Mouse (Mus musculus) MEL (cell line): ENCODE measurements around the gene Ggnbp2. TPM values are rescaled to one million over a fixed set of nuclear protein-coding genes. Genes with fewer than 3 reads are reported as not detected.

ENCODE experiments used
- DNase-seq: peaks from one replicate; pipeline ENCODE4 v3.0.0; 2011; ENCODE audit warnings: low read depth, low spot score
- H3K27ac ChIP-seq: 2 replicates; pipeline ENCODE4 v1.5.1; 2012; ENCODE audit warnings: low read depth, mild to moderate bottlenecking, control low read depth, low read length, moderate library complexity; ENCODE audit not compliant: control insufficient read depth
- H3K27me3 ChIP-seq, 2 experiments: fragments of 150-350 bp in 1 of 2; sonication (generic) in 1 of 2; 2 replicates each; pipeline ENCODE4 v1.6.1; 2012; ENCODE audit warnings: low read length in 2 of 2, mild to moderate bottlenecking in 2 of 2, improper control_type of control experiment in 1 of 2, moderate library complexity in 1 of 2; ENCODE audit not compliant: insufficient read depth in 2 of 2, control insufficient read depth in 1 of 2
- H3K36me3 ChIP-seq, 2 experiments: 2 replicates each; pipeline ENCODE4 v1.6.1; 2012 to 2014; ENCODE audit warnings: low read length in 2 of 2, improper control_type of control experiment in 1 of 2, inconsistent platforms in 1 of 2, mild to moderate bottlenecking in 1 of 2; ENCODE audit not compliant: insufficient read depth in 2 of 2, control insufficient read depth in 1 of 2
- H3K4me1 ChIP-seq, 2 experiments: fragments of 150-350 bp in 1 of 2; sonication (generic) in 1 of 2; 2 replicates each; pipeline ENCODE4 v1.6.1; 2012; ENCODE audit warnings: low read length in 2 of 2, improper control_type of control experiment in 1 of 2, mild to moderate bottlenecking in 1 of 2; ENCODE audit not compliant: insufficient read depth in 2 of 2, control insufficient read depth in 1 of 2
- H3K4me3 ChIP-seq, 2 experiments: fragments of 150-350 bp in 1 of 2; sonication (generic) in 1 of 2; 2 replicates each; pipeline ENCODE4 v1.5.1; 2012; ENCODE audit warnings: low read depth in 2 of 2, low read length in 2 of 2, mild to moderate bottlenecking in 2 of 2, moderate library complexity in 2 of 2, control low read depth in 1 of 2, improper control_type of control experiment in 1 of 2; ENCODE audit not compliant: control insufficient read depth in 1 of 2, insufficient read depth in 1 of 2
- H3K79me2 ChIP-seq: 2 replicates; pipeline ENCODE4 v1.6.1; 2012; ENCODE audit warnings: mild to moderate bottlenecking, low read length, moderate library complexity; ENCODE audit not compliant: control insufficient read depth, poor library complexity, insufficient read depth
- H3K9ac ChIP-seq: 2 replicates; pipeline ENCODE4 v1.6.1; 2012; ENCODE audit warnings: low read depth, mild to moderate bottlenecking, control low read depth, low read length, moderate library complexity; ENCODE audit not compliant: control insufficient read depth, poor library complexity, severe bottlenecking
- H3K9me3 ChIP-seq: fragments of 150-350 bp; sonication (generic); replicated peaks from 2 replicates; pipeline ENCODE4 v1.6.1; 2012; ENCODE audit warnings: mild to moderate bottlenecking, low read length, improper control_type of control experiment, moderate library complexity; ENCODE audit not compliant: insufficient read depth
- CHD2 ChIP-seq: IDR thresholded peaks from 2 replicates; pipeline ENCODE4 v1.6.1; 2011; ENCODE audit warnings: low read length, improper control_type of control experiment
- CTCF ChIP-seq, 3 experiments: IDR thresholded peaks in 2 of 3; conservative IDR thresholded peaks in 1 of 3; 2 replicates each; pipeline ENCODE4 v1.5.1; 2011 to 2012; ENCODE audit warnings: low read length in 3 of 3, low read depth in 2 of 3, mild to moderate bottlenecking in 2 of 3, improper control_type of control experiment in 1 of 3, inconsistent platforms in 1 of 3, mixed read lengths in 1 of 3, moderate library complexity in 1 of 3; ENCODE audit not compliant: control insufficient read depth in 1 of 3, insufficient read depth in 1 of 3, poor library complexity in 1 of 3, severe bottlenecking in 1 of 3
- E2F4 ChIP-seq: IDR thresholded peaks from 2 replicates; pipeline ENCODE4 v1.6.1; 2011; ENCODE audit warnings: low read depth, low read length, improper control_type of control experiment, borderline replicate concordance
- ELF1 ChIP-seq: IDR thresholded peaks from 2 replicates; pipeline ENCODE4 v1.6.1; 2014; ENCODE audit warnings: low read depth, mild to moderate bottlenecking, inconsistent platforms, low read length, improper control_type of control experiment, moderate library complexity
- ETS1 ChIP-seq: IDR thresholded peaks from 2 replicates; pipeline ENCODE4 v1.6.1; 2012; ENCODE audit warnings: low read depth, mild to moderate bottlenecking, inconsistent platforms, low read length, improper control_type of control experiment, moderate library complexity
- GABPA ChIP-seq: IDR thresholded peaks from 2 replicates; pipeline ENCODE4 v1.6.1; 2012; ENCODE audit warnings: low read depth, mild to moderate bottlenecking, inconsistent platforms, low read length, improper control_type of control experiment, moderate library complexity
- GATA1 ChIP-seq: IDR thresholded peaks from 2 replicates; pipeline ENCODE4 v1.6.1; 2011; ENCODE audit warnings: low read depth, low read length, improper control_type of control experiment
- HCFC1 ChIP-seq: IDR thresholded peaks from 2 replicates; pipeline ENCODE4 v1.6.1; 2012; ENCODE audit warnings: low read depth, mild to moderate bottlenecking, inconsistent platforms, low read length, improper control_type of control experiment, moderate library complexity
- JUND ChIP-seq: IDR thresholded peaks from 2 replicates; pipeline ENCODE4 v1.6.1; 2011; ENCODE audit warnings: low read depth, mild to moderate bottlenecking, improper control_type of control experiment, low read length
- MAFK ChIP-seq: IDR thresholded peaks from 2 replicates; pipeline ENCODE4 v1.6.1; 2011; ENCODE audit warnings: low read depth, mild to moderate bottlenecking, low read length, improper control_type of control experiment, borderline replicate concordance
- MAZ ChIP-seq: IDR thresholded peaks from 2 replicates; pipeline ENCODE4 v1.6.1; 2012; ENCODE audit warnings: low read depth, mild to moderate bottlenecking, inconsistent platforms, low read length, improper control_type of control experiment
- MEF2A ChIP-seq: IDR thresholded peaks from 2 replicates; pipeline ENCODE4 v1.6.1; 2014; ENCODE audit warnings: low read depth, mild to moderate bottlenecking, inconsistent platforms, low read length, improper control_type of control experiment; ENCODE audit not compliant: poor library complexity, insufficient replicate concordance, severe bottlenecking; ENCODE audit errors: extremely low read depth
- MXI1 ChIP-seq: IDR thresholded peaks from 2 replicates; pipeline ENCODE4 v1.6.1; 2011; ENCODE audit warnings: mild to moderate bottlenecking, low read depth, low read length, improper control_type of control experiment
- MYB ChIP-seq: IDR thresholded peaks from 2 replicates; pipeline ENCODE4 v1.6.1; 2011; ENCODE audit warnings: mild to moderate bottlenecking, low read depth, low read length, improper control_type of control experiment
- MYC ChIP-seq: IDR thresholded peaks from 2 replicates; pipeline ENCODE4 v1.6.1; 2011; ENCODE audit warnings: low read depth, mild to moderate bottlenecking, low read length, improper control_type of control experiment, moderate library complexity
- NELFE ChIP-seq: IDR thresholded peaks from 2 replicates; pipeline ENCODE4 v1.6.1; 2011; ENCODE audit warnings: low read depth, low read length, improper control_type of control experiment
- POLR2A ChIP-seq, 2 experiments: IDR thresholded peaks; 2 replicates each; pipeline ENCODE4 v1.6.1; 2011 to 2012; ENCODE audit warnings: low read length in 2 of 2, mild to moderate bottlenecking in 2 of 2, control low read depth in 1 of 2, improper control_type of control experiment in 1 of 2, low read depth in 1 of 2, moderate library complexity in 1 of 2; ENCODE audit not compliant: control insufficient read depth in 1 of 2, insufficient read depth in 1 of 2, poor library complexity in 1 of 2
- POLR2AphosphoS2 ChIP-seq: IDR thresholded peaks from 2 replicates; pipeline ENCODE4 v1.6.1; 2011; ENCODE audit warnings: low read length, improper control_type of control experiment
- POLR2AphosphoS5 ChIP-seq: IDR thresholded peaks from 2 replicates; pipeline ENCODE4 v1.6.1; 2012; ENCODE audit warnings: low read depth, borderline replicate concordance, mild to moderate bottlenecking, inconsistent platforms, low read length, moderate library complexity, mixed read lengths
- RAD21 ChIP-seq: IDR thresholded peaks from 2 replicates; pipeline ENCODE4 v1.6.1; 2011; ENCODE audit warnings: mild to moderate bottlenecking, low read depth, low read length, improper control_type of control experiment
- SIN3A ChIP-seq: IDR thresholded peaks from 2 replicates; pipeline ENCODE4 v1.6.1; 2012; ENCODE audit warnings: low read length, improper control_type of control experiment, inconsistent platforms
- SMC3 ChIP-seq: IDR thresholded peaks from 2 replicates; pipeline ENCODE4 v1.6.1; 2011; ENCODE audit warnings: low read depth, low read length, improper control_type of control experiment
- TAL1 ChIP-seq: IDR thresholded peaks from 2 replicates; pipeline ENCODE4 v1.6.1; 2012; ENCODE audit warnings: mild to moderate bottlenecking, inconsistent platforms, low read length, moderate library complexity, mixed read lengths
- TBP ChIP-seq: IDR thresholded peaks from 2 replicates; pipeline ENCODE4 v1.8.0; 2011; ENCODE audit warnings: low read depth, low read length, improper control_type of control experiment
- TCF12 ChIP-seq: IDR thresholded peaks from 2 replicates; pipeline ENCODE4 v1.6.1; 2014; ENCODE audit warnings: low read depth, mild to moderate bottlenecking, inconsistent platforms, low read length, improper control_type of control experiment, moderate library complexity
- UBTF ChIP-seq: IDR thresholded peaks from 2 replicates; pipeline ENCODE4 v1.6.1; 2012; ENCODE audit warnings: low read depth, mild to moderate bottlenecking, inconsistent platforms, low read length, improper control_type of control experiment, moderate library complexity, borderline replicate concordance; ENCODE audit not compliant: insufficient read depth
- USF1 ChIP-seq: IDR thresholded peaks from 2 replicates; pipeline ENCODE4 v1.6.1; 2014; ENCODE audit warnings: low read depth, mild to moderate bottlenecking, inconsistent platforms, low read length, improper control_type of control experiment, moderate library complexity
- ZNF384 ChIP-seq: IDR thresholded peaks from 2 replicates; pipeline ENCODE4 v1.6.1; 2012; ENCODE audit warnings: low read depth, mild to moderate bottlenecking, inconsistent platforms, low read length, improper control_type of control experiment
- polyA plus RNA-seq, 2 experiments: library from polyadenylated mRNA; stranded (reverse) in 1 of 2; unstranded in 1 of 2; fragments of >175 nt in 1 of 2; fragments of >200 nt in 1 of 2; gene quantifications; 2 replicates each; pipeline versions ENCODE4 v1.2.1 to v1.2.4; 2012; ENCODE audit warnings: low replicate concordance in 2 of 2, low read depth in 1 of 2; ENCODE audit not compliant: insufficient read length in 2 of 2, insufficient read depth in 1 of 2, missing spikeins in 1 of 2
- total RNA-seq: library from RNA; depleted of rRNA; stranded (reverse); fragments of 300-350 nt; gene quantifications from 2 replicates; pipeline ENCODE4 v1.2.3, GENCODE M21; 2012

Gene Ggnbp2
- total and polyA plus RNA-seq, 3 experiments: 55.4 to 89.6 (median 83.0) TPM

GRCm38 (mm10) chr11:84818085-84818960, 52.3 kb downstream of the Ggnbp2 start (continued):
- peak; percentile 84 to 94 (median 88) for TF ChIP-seq CTCF (IDR thresholded peaks at IDR 0.05 in 2 of 3, conservative IDR thresholded peaks at IDR 0.05 in 1 of 3; ENCODE audit: control insufficient read depth in 1 of 3, insufficient read depth in 1 of 3, low read depth in 2 of 3, low read length in 3 of 3, poor library complexity in 1 of 3, severe bottlenecking in 1 of 3)
- no peak for TF ChIP-seq GABPA
- peak; percentile 21; the same call in 1 of the 2 replicates for TF ChIP-seq ETS1
- peak; percentile 88 for TF ChIP-seq TBP
- TF ChIP-seq E2F4: no peak
- TF ChIP-seq NELFE: peak; percentile 99
- TF ChIP-seq MXI1: peak; percentile 0; the same call in 1 of the 2 replicates
- no peak for TF ChIP-seq TAL1
- peak; percentile 88 for TF ChIP-seq POLR2AphosphoS5
- TF ChIP-seq POLR2A (IDR thresholded peaks at IDR 0.05; ENCODE audit: control insufficient read depth in 1 of 2, insufficient read depth in 1 of 2, low read depth in 1 of 2, low read length in 2 of 2, poor library complexity in 1 of 2): peak; percentile 73 to 89; a peak in 2 of 4 replicates
- TF ChIP-seq GATA1: no peak
- peak; percentile 58; the same call in 1 of the 2 replicates for TF ChIP-seq TCF12
- TF ChIP-seq RAD21: peak; percentile 72
- no peak for TF ChIP-seq MYB
- peak; percentile 70 for TF ChIP-seq ELF1
- peak; percentile 51; the same call in 1 of the 2 replicates for TF ChIP-seq MYC
- TF ChIP-seq POLR2AphosphoS2: peak; percentile 94
- TF ChIP-seq USF1: no peak
- TF ChIP-seq JUND: no peak
- no peak for TF ChIP-seq ZNF384
- TF ChIP-seq CHD2: no peak
- peak; percentile 87 for TF ChIP-seq MAZ

- peak; percentile 59 for DNase-seq
- Histone ChIP-seq H3K27me3 (no peaks in the 10 kb centered on the region), H3K9me3 (no peaks in the 10 kb centered on the region), H3K27ac (no peak overlapping the region), H3K9ac (no peak overlapping the region), H3K36me3 (peaks cover 11 to 24% of the 10 kb centered on the region in 2 experiments), H3K4me1 (peaks cover 2 to 27% of the 10 kb centered on the region in 2 experiments), H3K79me2 (peaks cover 32% of the 10 kb centered on the region), H3K4me3 (no peak overlapping the region)
- no peak for TF ChIP-seq JUND
- TF ChIP-seq SMC3: peak; percentile 23; the same call in 1 of the 2 replicates
- TF ChIP-seq CTCF (IDR thresholded peaks at IDR 0.05 in 2 of 3, conservative IDR thresholded peaks at IDR 0.05 in 1 of 3; ENCODE audit: control insufficient read depth in 1 of 3, insufficient read depth in 1 of 3, low read depth in 2 of 3, low read length in 3 of 3, poor library complexity in 1 of 3, severe bottlenecking in 1 of 3): peak; percentile 22 to 54 (median 52); a peak in 5 of 6 replicates
- no peak for TF ChIP-seq HCFC1
- no peak for TF ChIP-seq ETS1
- TF ChIP-seq MEF2A: no peak
- TF ChIP-seq NELFE: no peak
- no peak for TF ChIP-seq UBTF
- peak; percentile 26 for TF ChIP-seq RAD21
- no peak for TF ChIP-seq SIN3A
- no peak for TF ChIP-seq POLR2AphosphoS2
- no peak for TF ChIP-seq MAFK
Measured at GRCm38 (mm10) chr11:84817362-84817761, 53.3 kb downstream of the Ggnbp2 start.
